16 mouse cellular contexts compared by ENCODE assay signal in genomic region chr2:37988301-37988700, GRCm38 (mm10).
"Had no signal": no experiment of that assay in that cellular context is flagged by ENCODE, and none has a peak within 500 bp of the region (broad histone marks: within the 10 kb centered on the region; RNA-seq: fewer than 3 reads in every experiment).

No protein-coding gene starts in this region.

- H3K4me3 ChIP-seq: neural tube, embryonic 13.5 days; neural tube, embryonic 15.5 days; stomach, embryonic 15.5 days had no signal

- H3K27ac ChIP-seq: neural tube, embryonic 13.5 days; neural tube, embryonic 15.5 days; stomach, embryonic 15.5 days; stomach, postnatal 0 days had no signal

- H3K27me3 ChIP-seq: neural tube, embryonic 13.5 days; neural tube, embryonic 15.5 days; stomach, embryonic 15.5 days had no signal

- H3K36me3 ChIP-seq: neural tube, embryonic 13.5 days; neural tube, embryonic 15.5 days; stomach, embryonic 15.5 days had no signal

- H3K4me1 ChIP-seq: neural tube, embryonic 13.5 days; stomach, embryonic 15.5 days had no signal

- H3K9me3 ChIP-seq: neural tube, embryonic 13.5 days; neural tube, embryonic 15.5 days; stomach, embryonic 15.5 days had no signal

- DNase-seq: retina, postnatal 1 day; right cerebral cortex, adult 18-20 months; right cerebral cortex, postnatal 14 days; right cerebral cortex, postnatal 25 days; right cerebral cortex, postnatal 4 days; spleen, adult 18-20 months; thymus, adult 18-20 months; thymus, adult 2 months; thymus, postnatal 14 days; thymus, postnatal 25 days; thymus, postnatal 36 days; thymus, postnatal 4 days had no signal

- H3K4me2 ChIP-seq: neural tube, embryonic 13.5 days; neural tube, embryonic 15.5 days; stomach, embryonic 15.5 days had no signal

- H3K9ac ChIP-seq: neural tube, embryonic 13.5 days; neural tube, embryonic 15.5 days; stomach, embryonic 15.5 days had no signal
